Mouse (Mus musculus) stomach, postnatal 0 days (tissue): ENCODE results near the gene Gucy1a1.

Experiments used
- CTCF ChIP-seq: IDR thresholded peaks from 2 replicates; pipeline ENCODE4 v1.5.1; 2016; ENCODE audit warnings: antibody characterized with exemption, low read depth, mild to moderate bottlenecking, moderate library complexity
- EP300 ChIP-seq: optimal IDR thresholded peaks from 2 replicates; pipeline ENCODE3; 2016; ENCODE audit warnings: antibody characterized with exemption

DNA sequence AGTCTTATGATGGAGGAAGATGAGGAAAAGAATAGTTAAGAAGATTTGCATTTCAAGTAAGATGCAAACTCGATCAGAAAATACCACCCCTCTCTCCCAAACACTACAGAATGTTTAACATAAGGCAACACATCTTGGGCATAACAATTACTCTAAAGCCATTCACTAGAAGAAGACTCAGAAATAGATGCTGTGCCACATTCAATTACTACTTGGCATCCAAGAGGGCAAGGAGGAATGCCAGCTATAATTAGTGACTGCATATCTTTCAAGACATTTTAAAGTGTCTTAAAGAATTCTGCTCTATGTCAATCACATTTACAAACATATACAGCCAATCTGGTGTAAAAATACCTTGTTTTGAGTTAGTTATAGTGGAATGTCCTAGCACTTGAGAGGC, 10.1 kb downstream of the Gucy1a1 start:
- TF ChIP-seq EP300 = no peak
- no peak for TF ChIP-seq CTCF
